Mouse (Mus musculus) stomach, embryonic 14.5 days (tissue): ENCODE measurements around the gene Atoh8. TPM values are rescaled to one million over a fixed set of nuclear protein-coding genes. Genes with fewer than 3 reads are reported as not detected.

Experiments used
- ATAC-seq: fragments of 200-750 bp; cut with Nextera tagmentation; 2 replicates; pipeline ENCODE4 v1.8.0; 2017; ENCODE audit warnings: low read depth, moderate TSS enrichment; ENCODE audit not compliant: insufficient number of reproducible peaks, insufficient read depth, low FRiP score
- H3K27ac ChIP-seq: fragments of 300-500 bp; sonication (generic); 2 replicates; pipeline ENCODE4 v1.5.1; 2014; ENCODE audit warnings: mild to moderate bottlenecking, low read length, moderate library complexity, mixed read lengths
- H3K27me3 ChIP-seq: fragments of 300-500 bp; sonication (generic); 2 replicates; pipeline ENCODE4 v1.6.1; 2014; ENCODE audit warnings: low read length, control low read depth, mixed read lengths; ENCODE audit not compliant: control insufficient read depth, insufficient read depth
- H3K36me3 ChIP-seq: fragments of 300-500 bp; sonication (generic); 2 replicates; pipeline ENCODE4 v1.6.1; 2014; ENCODE audit warnings: mild to moderate bottlenecking, control low read depth, low read length, moderate library complexity, mixed read lengths; ENCODE audit not compliant: control insufficient read depth, insufficient read depth
- H3K4me1 ChIP-seq: fragments of 300-500 bp; sonication (generic); 2 replicates; pipeline ENCODE4 v1.6.1; 2014; ENCODE audit warnings: low read length, control low read depth, mixed read lengths; ENCODE audit not compliant: control insufficient read depth, insufficient read depth
- H3K4me2 ChIP-seq: fragments of 300-500 bp; sonication (generic); replicated peaks from 2 replicates; pipeline ENCODE4 v1.6.1; 2014; ENCODE audit warnings: low read depth, low read length, control low read depth
- H3K4me3 ChIP-seq: fragments of 300-500 bp; sonication (generic); 2 replicates; pipeline ENCODE4 v1.5.1; 2014; ENCODE audit warnings: low read depth, low read length, control low read depth
- H3K9ac ChIP-seq: fragments of 300-500 bp; sonication (generic); replicated peaks from 2 replicates; pipeline ENCODE4 v1.6.1; 2014; ENCODE audit warnings: low read depth, mild to moderate bottlenecking, control low read depth, low read length, moderate library complexity, mixed read lengths
- H3K9me3 ChIP-seq: fragments of 300-500 bp; sonication (generic); 2 replicates; pipeline ENCODE4 v1.6.1; 2016; ENCODE audit warnings: low read depth, low read length, control low read depth; ENCODE audit not compliant: control insufficient read depth
- WGBS: fragments of 180-500 bp; shearing (Covaris S2); extraction: QIAGEN DNeasy Blood & Tissue Kit; methylation state at CpG from one replicate; pipeline ENCODE4 v1.1.7; 2014; 5-methylcytosine and 5-hydroxymethylcytosine counted together
- polyA plus RNA-seq: library from polyadenylated mRNA; unstranded; fragments of >200 nt; fragmentation: Nextera tagmentation; extraction: Ambion mirVana; gene quantifications from 2 replicates; pipeline ENCODE4 v1.2.1, GENCODE M21; 2014

The Atoh8 gene
- polyA plus RNA-seq, 1 experiment from 2014 or later: 9.9 TPM

- ATAC-seq: no peak
- H3K9ac ChIP-seq: no peak overlapping the region
- 80% methylated on average over 12 of the region's 12 CpGs for WGBS
- H3K4me1 ChIP-seq: no peaks in the 10 kb centered on the region
- no peaks in the 10 kb centered on the region for H3K36me3 ChIP-seq
- H3K9me3 ChIP-seq: no peaks in the 10 kb centered on the region
- H3K4me3 ChIP-seq: no peak overlapping the region
- no peaks in the 10 kb centered on the region for H3K27me3 ChIP-seq
- H3K27ac ChIP-seq: no peak overlapping the region
- no peak overlapping the region for H3K4me2 ChIP-seq
Measured at GRCm38 (mm10) chr6:72261683-72262320, 26.4 kb upstream of the Atoh8 start.

DNA sequence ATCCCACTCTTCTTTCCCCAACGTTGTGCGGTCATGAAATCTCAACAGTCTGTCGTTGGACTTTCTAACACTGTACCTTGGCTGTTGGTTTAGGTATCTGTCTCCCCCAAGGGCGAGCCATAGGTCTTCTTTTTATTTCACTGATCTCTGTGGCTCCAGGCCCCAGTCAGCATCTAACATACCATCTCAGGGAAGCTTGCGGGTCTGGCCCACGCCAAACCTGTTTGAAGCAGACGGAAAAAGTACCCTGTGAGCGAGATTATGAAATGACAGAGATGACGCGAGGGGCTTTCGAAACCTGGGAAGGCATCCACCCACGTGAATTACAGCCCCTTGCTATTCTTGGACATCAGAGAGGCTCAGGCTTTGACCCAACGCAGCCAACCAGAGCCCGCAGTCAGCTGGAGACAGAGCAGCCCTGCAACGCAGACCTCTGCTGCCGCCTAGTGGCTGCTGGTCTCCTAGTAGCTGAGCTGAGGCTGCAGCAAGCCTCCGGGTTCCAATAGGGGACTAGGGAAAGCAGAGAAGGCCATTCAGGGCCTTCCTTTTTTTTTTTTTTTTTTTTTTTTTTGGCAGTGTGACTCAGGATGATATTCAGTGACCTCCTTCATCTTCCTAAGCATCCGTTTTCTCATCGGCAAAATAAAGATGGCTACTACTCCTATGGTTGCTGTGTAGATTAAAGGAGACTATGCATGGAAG, 25.8 kb upstream of the Atoh8 start:
- 34% methylated on average over 19 of the region's 19 CpGs for WGBS
- Histone ChIP-seq H3K27ac (no peak overlapping the region), H3K4me1 (no peaks in the 10 kb centered on the region), H3K36me3 (no peaks in the 10 kb centered on the region), H3K4me2 (no peak overlapping the region), H3K27me3 (no peaks in the 10 kb centered on the region), H3K4me3 (no peak overlapping the region), H3K9ac (no peak overlapping the region), H3K9me3 (no peaks in the 10 kb centered on the region)
- ATAC-seq: peak; percentile 87; the same call in 1 of the 2 replicates

- WGBS: 66% methylated on average over 7 of the region's 7 CpGs
- Histone ChIP-seq H3K36me3 (no peaks in the 10 kb centered on the region), H3K27ac (no peak overlapping the region), H3K27me3 (no peaks in the 10 kb centered on the region), H3K9me3 (no peaks in the 10 kb centered on the region), H3K9ac (no peak overlapping the region), H3K4me3 (no peak overlapping the region), H3K4me2 (no peak overlapping the region), H3K4me1 (no peaks in the 10 kb centered on the region)
- ATAC-seq: no peak; the same call in 1 of the 2 replicates
Measured at GRCm38 (mm10) chr6:72259474-72259873, 24.1 kb upstream of the Atoh8 start.

GRCm38 (mm10) chr6:72255294-72255693, 19.9 kb upstream of the Atoh8 start:
- Histone ChIP-seq H3K36me3 (no peaks in the 10 kb centered on the region), H3K4me1 (no peaks in the 10 kb centered on the region), H3K27ac (no peak overlapping the region), H3K9ac (no peak overlapping the region), H3K9me3 (no peaks in the 10 kb centered on the region), H3K4me2 (no peak overlapping the region), H3K4me3 (no peak overlapping the region), H3K27me3 (no peaks in the 10 kb centered on the region)
- 67% methylated on average over 6 of the region's 6 CpGs for WGBS
- ATAC-seq: no peak

DNA sequence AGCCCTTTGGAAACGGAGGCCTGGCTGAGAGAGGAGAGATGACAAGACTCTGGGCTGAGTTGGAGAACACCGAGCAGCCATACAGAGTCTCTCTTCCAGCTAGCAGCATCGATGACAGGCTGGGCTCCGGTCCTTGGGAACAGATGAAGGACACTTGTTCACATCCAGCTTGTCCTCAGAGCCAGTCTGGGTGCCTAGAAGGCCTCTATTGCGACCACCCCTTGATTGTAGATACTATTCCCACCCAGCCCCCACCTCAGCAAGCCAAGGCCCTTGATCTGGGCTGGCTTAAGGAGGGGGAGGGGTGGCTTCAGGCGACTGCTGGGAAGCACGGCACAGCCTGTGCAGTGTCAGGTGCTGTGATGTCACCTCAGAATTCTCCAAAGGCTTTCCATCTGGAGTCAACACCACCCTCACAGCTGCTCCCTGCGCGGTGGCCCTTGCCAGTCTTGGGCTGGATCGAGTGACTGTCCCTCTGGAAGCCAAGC, 19.3 kb upstream of the Atoh8 start:
- Histone ChIP-seq H3K9ac (no peak overlapping the region), H3K4me2 (no peak overlapping the region), H3K9me3 (no peaks in the 10 kb centered on the region), H3K36me3 (no peaks in the 10 kb centered on the region), H3K4me1 (no peaks in the 10 kb centered on the region), H3K27ac (no peak overlapping the region), H3K27me3 (no peaks in the 10 kb centered on the region), H3K4me3 (no peak overlapping the region)
- WGBS: 41% methylated on average over 10 of the region's 10 CpGs
- no peak for ATAC-seq

DNA sequence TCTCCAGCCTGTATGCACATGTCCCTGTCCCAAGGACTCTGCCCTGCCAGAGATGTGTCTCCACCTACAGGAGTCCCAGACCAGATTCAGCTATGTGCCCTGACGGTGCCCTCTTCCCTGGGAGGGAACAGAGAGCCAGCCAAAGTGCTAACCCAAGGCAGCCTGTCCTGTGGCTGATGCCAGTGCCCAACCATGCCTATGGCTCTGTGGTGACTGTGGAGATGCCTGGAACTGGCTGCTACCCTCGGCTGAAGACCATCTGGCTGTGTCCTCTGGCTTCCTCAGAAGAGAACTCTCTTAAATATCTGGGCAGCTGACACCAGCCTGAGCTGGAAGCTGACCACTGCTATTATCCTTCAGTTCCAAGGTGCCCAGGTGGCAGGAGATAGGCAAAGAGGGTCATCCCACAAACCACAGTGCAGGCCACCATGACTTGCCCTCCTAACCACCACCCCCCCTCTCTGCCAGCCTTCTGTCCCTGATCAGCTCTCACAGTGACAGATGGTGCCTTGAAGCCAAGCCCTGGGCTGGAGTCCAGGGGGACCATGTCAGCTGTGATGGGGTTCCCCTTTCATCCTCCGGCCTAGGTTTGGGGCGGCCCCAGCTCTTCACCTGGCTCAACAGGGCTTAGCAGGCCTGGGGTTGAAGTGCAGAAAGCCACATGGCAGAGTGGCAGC, 18.7 kb upstream of the Atoh8 start:
- no peak overlapping the region for H3K4me3 ChIP-seq
- ATAC-seq: no peak
- 81% methylated on average over 4 of the region's 4 CpGs for WGBS

GRCm38 (mm10) chr6:72253168-72253567, 17.8 kb upstream of the Atoh8 start:
- Histone ChIP-seq H3K4me3 (no peak overlapping the region), H3K27me3 (no peaks in the 10 kb centered on the region), H3K9ac (no peak overlapping the region), H3K9me3 (no peaks in the 10 kb centered on the region), H3K4me1 (peaks cover 2% of the 10 kb centered on the region), H3K36me3 (no peaks in the 10 kb centered on the region), H3K4me2 (no peak overlapping the region), H3K27ac (no peak overlapping the region)
- 87% methylated on average over 4 of the region's 4 CpGs for WGBS
- ATAC-seq: no peak

More for the DNA sequence above, 18.7 kb upstream of the Atoh8 start:
- Histone ChIP-seq H3K9ac (no peak overlapping the region), H3K4me2 (no peak overlapping the region), H3K27me3 (no peaks in the 10 kb centered on the region), H3K9me3 (no peaks in the 10 kb centered on the region), H3K36me3 (no peaks in the 10 kb centered on the region), H3K27ac (no peak overlapping the region), H3K4me1 (no peaks in the 10 kb centered on the region)

DNA sequence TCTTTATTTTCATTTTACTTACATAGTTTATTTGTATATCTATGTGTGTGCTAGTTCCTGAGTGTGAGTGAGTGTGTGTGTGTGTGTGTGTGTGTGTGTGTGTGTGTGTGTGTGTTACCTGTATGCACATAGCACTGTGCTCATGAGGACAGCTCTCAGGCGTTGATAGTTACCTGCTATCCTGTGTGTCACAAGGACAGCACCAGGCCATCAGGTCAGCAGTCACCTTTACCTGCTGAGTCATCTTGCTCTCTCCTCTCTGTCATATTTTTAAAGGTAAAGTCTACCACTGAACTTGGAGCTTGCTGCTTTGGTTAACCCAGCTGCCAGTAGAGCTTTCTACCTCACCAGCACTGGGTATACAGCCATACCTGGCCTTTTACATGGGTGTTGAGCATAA, 17.1 kb upstream of the Atoh8 start:
- H3K9me3 ChIP-seq: no peaks in the 10 kb centered on the region
- ATAC-seq: no peak
- H3K27me3 ChIP-seq: no peaks in the 10 kb centered on the region
- 88% methylated on average over 1 of the region's 1 CpGs for WGBS
- H3K9ac ChIP-seq: no peak overlapping the region
- peaks cover 7% of the 10 kb centered on the region for H3K4me1 ChIP-seq
- no peak overlapping the region for H3K4me3 ChIP-seq
- H3K4me2 ChIP-seq: no peak overlapping the region
- H3K36me3 ChIP-seq: no peaks in the 10 kb centered on the region
- H3K27ac ChIP-seq: no peak overlapping the region
